Mouse (Mus musculus) CH12.LX (cell line): ENCODE measurements around the gene Arhgef26. TPM values are rescaled to one million over a fixed set of nuclear protein-coding genes. Genes with fewer than 3 reads are reported as not detected.

Experiments used
- DNase-seq: peaks from one replicate; pipeline ENCODE4 v3.0.0-alpha.2; 2013; ENCODE audit errors: extremely low read depth
- H3K27ac ChIP-seq: 2 replicates; pipeline ENCODE4 v1.5.1; 2012; ENCODE audit warnings: low read depth, mild to moderate bottlenecking, control low read depth, moderate library complexity; ENCODE audit not compliant: insufficient read depth
- H3K27me3 ChIP-seq: replicated peaks from 2 replicates; pipeline ENCODE3; 2012; ENCODE audit warnings: inconsistent platforms
- H3K36me3 ChIP-seq, 2 experiments: replicated peaks in 1 of 2; 2 replicates each; pipeline versions ENCODE3 to v1.6.1; 2012; ENCODE audit warnings: inconsistent platforms in 1 of 2, low read length in 1 of 2, mild to moderate bottlenecking in 1 of 2, mixed read lengths in 1 of 2, moderate library complexity in 1 of 2; ENCODE audit not compliant: control insufficient read depth in 1 of 2, insufficient read depth in 1 of 2
- H3K4me1 ChIP-seq, 2 experiments: 2 replicates each; pipeline ENCODE4 v1.6.1; 2012; ENCODE audit warnings: inconsistent platforms in 1 of 2, moderate library complexity in 1 of 2; ENCODE audit not compliant: insufficient read depth in 2 of 2, control insufficient read depth in 1 of 2
- H3K4me2 ChIP-seq: 2 replicates; pipeline ENCODE4 v1.6.1; 2012; ENCODE audit warnings: low read depth, mild to moderate bottlenecking, control low read depth; ENCODE audit not compliant: poor library complexity, insufficient read depth, severe bottlenecking
- H3K4me3 ChIP-seq, 3 experiments: fragments of 150-350 bp in 1 of 3; sonication (generic) in 1 of 3; replicated peaks in 1 of 3; 2 replicates each; pipeline versions ENCODE3 to v1.5.1; 2011 to 2012; ENCODE audit warnings: low read depth in 2 of 3, low read length in 2 of 3, mild to moderate bottlenecking in 2 of 3, moderate library complexity in 2 of 3, control low read depth in 1 of 3, improper control_type of control experiment in 1 of 3, inconsistent platforms in 1 of 3, mixed read lengths in 1 of 3; ENCODE audit not compliant: poor library complexity in 1 of 3
- H3K79me2 ChIP-seq: replicated peaks from 2 replicates; pipeline ENCODE4 v1.6.1; 2012; ENCODE audit warnings: mild to moderate bottlenecking, moderate library complexity; ENCODE audit not compliant: control insufficient read depth, poor library complexity, insufficient read depth, severe bottlenecking; ENCODE audit errors: extremely low read depth
- H3K9ac ChIP-seq: 2 replicates; pipeline ENCODE4 v1.6.1; 2012; ENCODE audit warnings: low read depth, mild to moderate bottlenecking, control low read depth, moderate library complexity; ENCODE audit not compliant: insufficient read depth
- H3K9me3 ChIP-seq: replicated peaks from 2 replicates; pipeline ENCODE3; 2012; ENCODE audit warnings: low read length, inconsistent platforms, mixed read lengths
- CTCF ChIP-seq, 2 experiments: IDR thresholded peaks in 1 of 2; conservative IDR thresholded peaks in 1 of 2; 2 replicates each; pipeline ENCODE4 v1.5.1; 2011 to 2012; ENCODE audit warnings: low read depth in 2 of 2, low read length in 2 of 2, improper control_type of control experiment in 1 of 2, inconsistent platforms in 1 of 2, mild to moderate bottlenecking in 1 of 2, moderate library complexity in 1 of 2
- E2F4 ChIP-seq: IDR thresholded peaks from 2 replicates; pipeline ENCODE4 v1.6.1; 2011; ENCODE audit warnings: low read depth, low read length, improper control_type of control experiment; ENCODE audit not compliant: insufficient replicate concordance
- EP300 ChIP-seq: IDR thresholded peaks from 2 replicates; pipeline ENCODE4 v1.6.1; 2011; ENCODE audit warnings: low read length, improper control_type of control experiment
- GABPA ChIP-seq: IDR thresholded peaks from 2 replicates; pipeline ENCODE4 v1.6.1; 2012; ENCODE audit warnings: low read depth, low read length, improper control_type of control experiment, inconsistent platforms; ENCODE audit not compliant: insufficient replicate concordance
- IRF4 ChIP-seq: IDR thresholded peaks from 2 replicates; pipeline ENCODE4 v1.6.1; 2014; ENCODE audit warnings: low read depth, mild to moderate bottlenecking, inconsistent platforms, low read length, improper control_type of control experiment
- JUND ChIP-seq: conservative IDR thresholded peaks from 2 replicates; pipeline ENCODE4 v1.6.1; 2011; ENCODE audit warnings: low read depth, low read length, improper control_type of control experiment
- MAX ChIP-seq: IDR thresholded peaks from 2 replicates; pipeline ENCODE4 v1.6.1; 2011; ENCODE audit warnings: low read length, improper control_type of control experiment
- MEF2A ChIP-seq: IDR thresholded peaks from 2 replicates; pipeline ENCODE4 v1.6.1; 2014; ENCODE audit warnings: low read depth, mild to moderate bottlenecking, inconsistent platforms, low read length, improper control_type of control experiment, borderline replicate concordance
- MXI1 ChIP-seq: IDR thresholded peaks from 2 replicates; pipeline ENCODE4 v1.6.1; 2011; ENCODE audit warnings: mild to moderate bottlenecking, low read depth, low read length, improper control_type of control experiment
- MYC ChIP-seq: IDR thresholded peaks from 2 replicates; pipeline ENCODE4 v1.6.1; 2011; ENCODE audit warnings: low read depth, mild to moderate bottlenecking, improper control_type of control experiment, low read length
- NELFE ChIP-seq: IDR thresholded peaks from 2 replicates; pipeline ENCODE4 v1.6.1; 2011; ENCODE audit warnings: low read depth, low read length, improper control_type of control experiment
- PAX5 ChIP-seq: IDR thresholded peaks from 2 replicates; pipeline ENCODE4 v1.6.1; 2012; ENCODE audit warnings: low read length, inconsistent platforms, mixed read lengths
- POLR2AphosphoS2 ChIP-seq: IDR thresholded peaks from 2 replicates; pipeline ENCODE4 v1.6.1; 2011; ENCODE audit warnings: low read depth, low read length, improper control_type of control experiment
- RCOR1 ChIP-seq: conservative IDR thresholded peaks from 2 replicates; pipeline ENCODE4 v1.6.1; 2012; ENCODE audit warnings: low read depth, mild to moderate bottlenecking, inconsistent platforms, low read length, improper control_type of control experiment
- SMC3 ChIP-seq: IDR thresholded peaks from 2 replicates; pipeline ENCODE4 v1.6.1; 2011; ENCODE audit warnings: low read depth, low read length, improper control_type of control experiment
- TBP ChIP-seq: conservative IDR thresholded peaks from 2 replicates; pipeline ENCODE4 v1.6.1; 2011; ENCODE audit warnings: low read depth, low read length, improper control_type of control experiment
- UBTF ChIP-seq: IDR thresholded peaks from 2 replicates; pipeline ENCODE4 v1.6.1; 2012; ENCODE audit warnings: low read depth, mild to moderate bottlenecking, inconsistent platforms, low read length, improper control_type of control experiment, moderate library complexity
- USF2 ChIP-seq: conservative IDR thresholded peaks from 2 replicates; pipeline ENCODE4 v1.6.1; 2011; ENCODE audit warnings: low read depth, low read length, improper control_type of control experiment
- ZKSCAN1 ChIP-seq: IDR thresholded peaks from 2 replicates; pipeline ENCODE4 v1.6.1; 2012; ENCODE audit warnings: low read depth, inconsistent platforms, low read length, improper control_type of control experiment, borderline replicate concordance
- ZMIZ1 ChIP-seq: IDR thresholded peaks from 2 replicates; pipeline ENCODE4 v1.6.1; 2012; ENCODE audit warnings: low read depth, mild to moderate bottlenecking, inconsistent platforms, low read length, improper control_type of control experiment
- ZNF384 ChIP-seq: IDR thresholded peaks from 2 replicates; pipeline ENCODE4 v1.6.1; 2012; ENCODE audit warnings: low read depth, low read length, improper control_type of control experiment, inconsistent platforms
- dilution Hi-C: fragments of 300-500 bp; cut with MboI; formaldehyde crosslinking; loops from 2 replicates; pipeline ENCODE4 v1.14.3; 2020; ENCODE audit warnings: low sequenced_read_pairs; ENCODE audit not compliant: extremely low pct_unique_long_range_greater_than_20kb, extremely low pct_ligation_motif_present
- in situ Hi-C: fragments of 300-500 bp; cut with MboI; formaldehyde crosslinking; loops from 3 replicates; pipeline ENCODE4 v1.14.3; 2019; ENCODE audit warnings: low sequenced_read_pairs, low pct_ligation_motif_present, low pct_unique_long_range_greater_than_20kb, mixed read lengths
- polyA plus RNA-seq: library from polyadenylated mRNA; unstranded; fragments of >175 nt; gene quantifications from 2 replicates; pipeline ENCODE4 v1.2.1, GENCODE M21; 2012; ENCODE audit warnings: low read depth; ENCODE audit not compliant: insufficient read length
- total RNA-seq, 2 experiments: library from RNA; depleted of rRNA; stranded (reverse); fragments of 300-350 nt in 1 of 2; fragments of >200 nt in 1 of 2; gene quantifications; 2 replicates each; pipeline ENCODE4 v1.2.3; 2012 to 2014

Gene Arhgef26
- total and polyA plus RNA-seq, 3 experiments: under 0.01 to 0.11 TPM; not detected in 1

DNA sequence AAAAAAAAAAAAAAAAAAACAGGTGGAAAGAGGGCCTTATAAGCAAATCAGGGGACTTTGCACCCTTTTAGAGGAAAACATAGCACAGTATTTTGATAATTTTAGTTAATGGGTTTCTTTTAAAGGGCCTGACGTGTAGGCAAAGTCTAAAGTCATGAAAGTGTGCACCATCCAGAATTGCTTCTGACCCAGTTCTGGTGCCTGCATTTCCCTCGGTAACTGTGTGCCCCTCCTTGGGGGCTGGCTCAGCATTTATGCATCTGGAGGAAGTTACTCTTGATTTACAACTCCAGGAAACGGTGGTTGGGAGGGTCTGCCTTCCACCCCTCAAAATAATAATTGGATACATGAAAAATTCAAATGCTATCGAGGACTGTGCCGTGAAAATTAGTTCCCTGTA lies 58.0 kb downstream of the Arhgef26 start:
- in situ Hi-C loops: no loop called here
- Histone ChIP-seq H3K9me3 (peaks cover 11% of the 10 kb centered on the region), H3K4me1 (no peaks in the 10 kb centered on the region), H3K27me3 (no peaks in the 10 kb centered on the region), H3K79me2 (no peaks in the 10 kb centered on the region), H3K27ac (no peak overlapping the region), H3K36me3 (no peaks in the 10 kb centered on the region), H3K4me2 (no peak overlapping the region), H3K9ac (no peak overlapping the region), H3K4me3 (no peak overlapping the region)
- dilution Hi-C loops: no loop called here
- no peak for DNase-seq
- no peak for TF ChIP-seq JUND
- TF ChIP-seq MXI1: no peak
- no peak for TF ChIP-seq RCOR1
- TF ChIP-seq MEF2A: no peak
- TF ChIP-seq MAX: no peak
- no peak for TF ChIP-seq CTCF (conservative IDR thresholded peaks at IDR 0.05 in 1 of 2, IDR thresholded peaks at IDR 0.05 in 1 of 2; ENCODE audit: low read depth in 2 of 2, low read length in 2 of 2)
- no peak for TF ChIP-seq ZMIZ1
- no peak for TF ChIP-seq ZKSCAN1

GRCm38 (mm10) chr3:62398094-62398493 lies 60.0 kb downstream of the Arhgef26 start:
- Histone ChIP-seq H3K4me3 (no peak overlapping the region), H3K79me2 (no peaks in the 10 kb centered on the region), H3K36me3 (no peaks in the 10 kb centered on the region), H3K9me3 (peaks cover 11% of the 10 kb centered on the region), H3K27ac (no peak overlapping the region), H3K4me2 (no peak overlapping the region), H3K27me3 (no peaks in the 10 kb centered on the region), H3K4me1 (no peaks in the 10 kb centered on the region), H3K9ac (no peak overlapping the region)
- in situ Hi-C loops: no loop called here
- dilution Hi-C loops: no loop called here
- no peak for DNase-seq
- TF ChIP-seq GABPA: no peak
- no peak for TF ChIP-seq TBP
- TF ChIP-seq IRF4: no peak
- no peak for TF ChIP-seq MEF2A
- no peak for TF ChIP-seq ZKSCAN1
- TF ChIP-seq E2F4: no peak
- no peak for TF ChIP-seq PAX5
- TF ChIP-seq ZNF384: no peak
- TF ChIP-seq NELFE: no peak
- TF ChIP-seq USF2: no peak
- no peak for TF ChIP-seq MYC
- no peak for TF ChIP-seq POLR2AphosphoS2
- TF ChIP-seq UBTF: no peak
- no peak for TF ChIP-seq JUND
- TF ChIP-seq SMC3: no peak
- no peak for TF ChIP-seq EP300
- no peak for TF ChIP-seq MAX
